Mouse (Mus musculus) skeletal muscle tissue, postnatal 0 days (tissue): ENCODE results near the gene Cxcr1. TPM values are rescaled to one million over a fixed set of nuclear protein-coding genes. Genes with fewer than 3 reads are reported as not detected.
A peak's percentile ranks its signal among the peaks of the same experiment; 100 is the strongest.

Source experiments
- microRNA counts: library from miRNA; unstranded; fragments of <30 nt; microRNA quantifications from one replicate; lab custom pipeline; 2015
- microRNA-seq, 2 experiments: library from miRNA; unstranded; fragments of <30 nt; microRNA quantifications; one replicate each; pipeline ENCODE4; 2016
- polyA plus RNA-seq: library from polyadenylated mRNA; unstranded; fragments of >200 nt; fragmentation: Nextera tagmentation; extraction: Ambion mirVana; gene quantifications from 2 replicates; pipeline ENCODE4 v1.2.1, GENCODE M21; 2015

Cxcr1 gene
- polyA plus RNA-seq, result not detected in 2 replicates

DNA sequence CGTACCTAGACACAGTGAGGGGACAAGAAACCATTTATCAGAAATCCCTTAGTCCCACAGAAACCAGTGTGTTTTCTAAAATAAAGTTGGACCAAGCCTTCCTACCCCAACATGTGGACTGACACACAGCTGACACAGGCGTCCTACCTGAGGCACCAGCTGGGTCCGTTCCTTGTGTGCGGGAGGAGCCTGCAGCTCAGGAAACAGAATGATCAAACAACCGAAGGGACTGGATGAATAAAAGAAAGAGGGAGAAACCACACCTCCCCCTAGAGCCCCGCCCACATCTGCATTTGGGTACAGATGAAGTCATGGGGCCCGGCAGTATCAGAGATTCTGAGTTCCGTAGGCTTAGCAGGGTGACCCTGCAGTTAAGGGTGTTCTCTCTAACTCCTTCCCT is at the start of gene Cxcr1:
TSS of gene Cxcr1 (minus strand) at position 187 of the 400 bp plus-strand sequence.

DNA sequence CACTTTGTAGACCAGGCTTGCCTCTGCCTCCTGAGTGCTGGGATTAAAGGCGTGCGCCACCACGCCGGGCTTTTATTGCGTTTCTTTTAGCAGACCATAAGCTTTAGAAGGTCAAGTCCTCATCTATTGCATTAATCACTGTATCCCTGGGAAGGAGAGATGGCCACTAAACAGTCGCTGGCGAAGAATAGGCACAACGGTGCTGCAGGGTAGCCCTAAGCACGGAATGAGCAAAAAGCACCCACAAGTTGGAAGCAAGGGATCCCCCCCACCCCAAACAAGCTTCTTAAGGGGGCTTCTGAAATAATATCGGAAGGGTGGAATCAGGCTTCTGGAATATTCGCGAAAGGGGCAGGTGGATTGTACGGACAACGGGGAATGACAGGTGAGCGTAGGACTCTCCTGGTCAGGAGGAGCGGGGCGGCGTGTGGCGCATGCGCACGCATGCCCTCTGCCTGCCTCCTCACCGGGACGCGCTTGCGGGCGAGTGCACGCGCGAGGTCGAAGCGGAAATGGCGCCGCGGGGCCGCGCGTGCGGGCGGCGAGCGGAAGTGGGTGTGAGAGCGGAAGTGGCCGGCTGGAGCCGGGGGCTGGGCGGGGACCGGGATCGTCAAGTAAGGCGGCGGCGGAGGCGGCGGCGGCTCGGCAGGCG is 41.6 kb upstream of the Cxcr1 start, which contains the start of gene Arpc2:
TSS of gene Arpc2 (plus strand) at position 147 of the 652 bp plus-strand sequence.

DNA sequence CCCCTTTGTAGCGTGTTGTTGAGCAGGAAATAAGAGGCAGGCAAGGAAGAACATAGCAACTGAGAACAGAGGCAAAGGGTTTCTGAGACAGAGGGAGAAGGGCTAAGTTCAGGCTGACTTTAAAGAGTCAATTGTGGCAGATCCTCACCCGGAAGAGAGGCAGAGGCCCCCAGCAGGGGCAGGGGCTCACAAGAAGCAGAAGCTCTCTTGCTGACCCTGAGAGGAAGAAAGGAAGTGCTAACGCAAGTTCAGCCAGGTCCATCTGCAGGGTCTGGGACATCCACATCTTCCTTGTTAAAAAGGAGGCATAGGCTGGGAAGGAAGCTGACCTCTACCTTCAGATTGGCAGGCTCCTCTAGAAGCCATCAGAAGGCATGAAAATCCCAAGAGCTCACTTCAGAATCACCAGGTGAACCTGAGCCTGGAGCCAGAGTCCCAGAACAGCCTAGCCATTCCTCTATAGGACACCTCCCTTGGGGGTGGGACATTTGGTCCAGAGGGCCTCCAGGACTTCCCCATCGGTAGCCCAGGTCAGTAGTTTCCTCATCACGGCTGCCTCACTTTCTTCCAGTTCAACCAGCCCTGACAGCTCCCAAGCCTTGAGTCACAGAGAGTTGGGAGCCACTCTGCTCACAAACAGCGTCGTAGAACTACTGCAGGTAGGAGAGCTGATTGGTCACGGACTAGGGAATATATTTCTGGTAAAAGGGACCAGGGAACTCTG is 40.8 kb downstream of the Cxcr1 start, which contains the start of gene Cxcr2:
TSS of gene Cxcr2 (plus strand) at position 529 of the 724 bp plus-strand sequence.

MicroRNAs within 50 kb of the gene (microRNA counts, 519-probe panel; counts per million panel counts)
- microRNA mmu-miR-1928 (lab: Ali Mortazavi, UCI), result 296 counts per million, percentile 58 among the panel's probes with 10 or more counts

Small RNAs within 50 kb of the gene (microRNA-seq; reads per million reads assigned to microRNA genes)
- 0 reads per million in 2 experiments for gene Mir1928

Other genes with a start within 250 kb of the Cxcr1 start
- gene Tns1, start 70.2 kb downstream of the Cxcr1 start, polyA plus RNA-seq, result 72.8 and 77.0 TPM in 2 replicates
- 0.10 and 0.51 TPM in 2 replicates for gene Rufy4, start 69.1 kb downstream of the Cxcr1 start, polyA plus RNA-seq
- gene Cxcr2, start 40.6 kb downstream of the Cxcr1 start, polyA plus RNA-seq, result 0.15 and 0.21 TPM in 2 replicates
- 211 and 255 TPM in 2 replicates for gene Arpc2, start 41.5 kb upstream of the Cxcr1 start, polyA plus RNA-seq
- gene Gpbar1, start 83.9 kb upstream of the Cxcr1 start, polyA plus RNA-seq, result 0.13 TPM in 1 of 2 replicates, not detected in the other
- gene Aamp, start 90.1 kb upstream of the Cxcr1 start, polyA plus RNA-seq, result 152 and 164 TPM in 2 replicates
- 167 and 186 TPM in 2 replicates for gene Pnkd, start 90.3 kb upstream of the Cxcr1 start, polyA plus RNA-seq
- gene Tmbim1, start 111.0 kb upstream of the Cxcr1 start, polyA plus RNA-seq, result 62.1 and 64.5 TPM in 2 replicates
- gene Catip, start 167.5 kb upstream of the Cxcr1 start, polyA plus RNA-seq, result 0.60 and 0.67 TPM in 2 replicates
- gene Slc11a1, start 180.6 kb upstream of the Cxcr1 start, polyA plus RNA-seq, result 2.5 and 4.1 TPM in 2 replicates
- 45.5 and 48.2 TPM in 2 replicates for gene Ctdsp1, start 196.9 kb upstream of the Cxcr1 start, polyA plus RNA-seq
- gene Vil1, start 214.7 kb upstream of the Cxcr1 start, polyA plus RNA-seq, result 0.11 and 0.13 TPM in 2 replicates